Mouse (Mus musculus) CH12.LX (cell line): ENCODE data around the gene Opcml. TPM values are rescaled to one million over a fixed set of nuclear protein-coding genes. Genes with fewer than 3 reads are reported as not detected.

Experiments
- DNase-seq: peaks from one replicate; pipeline ENCODE4 v3.0.0-alpha.2; 2013; ENCODE audit errors: extremely low read depth
- H3K27ac ChIP-seq: 2 replicates; pipeline ENCODE4 v1.5.1; 2012; ENCODE audit warnings: low read depth, mild to moderate bottlenecking, control low read depth, moderate library complexity; ENCODE audit not compliant: insufficient read depth
- H3K27me3 ChIP-seq: replicated peaks from 2 replicates; pipeline ENCODE3; 2012; ENCODE audit warnings: inconsistent platforms
- H3K36me3 ChIP-seq, 2 experiments: replicated peaks in 1 of 2; 2 replicates each; pipeline versions ENCODE3 to v1.6.1; 2012; ENCODE audit warnings: inconsistent platforms in 1 of 2, low read length in 1 of 2, mild to moderate bottlenecking in 1 of 2, mixed read lengths in 1 of 2, moderate library complexity in 1 of 2; ENCODE audit not compliant: control insufficient read depth in 1 of 2, insufficient read depth in 1 of 2
- H3K4me1 ChIP-seq, 2 experiments: 2 replicates each; pipeline ENCODE4 v1.6.1; 2012; ENCODE audit warnings: inconsistent platforms in 1 of 2, moderate library complexity in 1 of 2; ENCODE audit not compliant: insufficient read depth in 2 of 2, control insufficient read depth in 1 of 2
- H3K4me2 ChIP-seq: 2 replicates; pipeline ENCODE4 v1.6.1; 2012; ENCODE audit warnings: low read depth, mild to moderate bottlenecking, control low read depth; ENCODE audit not compliant: poor library complexity, insufficient read depth, severe bottlenecking
- H3K4me3 ChIP-seq, 3 experiments: fragments of 150-350 bp in 1 of 3; sonication (generic) in 1 of 3; replicated peaks in 1 of 3; 2 replicates each; pipeline versions ENCODE3 to v1.5.1; 2011 to 2012; ENCODE audit warnings: low read depth in 2 of 3, low read length in 2 of 3, mild to moderate bottlenecking in 2 of 3, moderate library complexity in 2 of 3, control low read depth in 1 of 3, improper control_type of control experiment in 1 of 3, inconsistent platforms in 1 of 3, mixed read lengths in 1 of 3; ENCODE audit not compliant: poor library complexity in 1 of 3
- H3K79me2 ChIP-seq: replicated peaks from 2 replicates; pipeline ENCODE4 v1.6.1; 2012; ENCODE audit warnings: mild to moderate bottlenecking, moderate library complexity; ENCODE audit not compliant: control insufficient read depth, poor library complexity, insufficient read depth, severe bottlenecking; ENCODE audit errors: extremely low read depth
- H3K9ac ChIP-seq: 2 replicates; pipeline ENCODE4 v1.6.1; 2012; ENCODE audit warnings: low read depth, mild to moderate bottlenecking, control low read depth, moderate library complexity; ENCODE audit not compliant: insufficient read depth
- H3K9me3 ChIP-seq: replicated peaks from 2 replicates; pipeline ENCODE3; 2012; ENCODE audit warnings: low read length, inconsistent platforms, mixed read lengths
- CHD1 ChIP-seq: IDR thresholded peaks from 2 replicates; pipeline ENCODE4 v1.6.1; 2012; ENCODE audit warnings: low read depth, low read length, improper control_type of control experiment, inconsistent platforms
- CHD2 ChIP-seq: IDR thresholded peaks from 2 replicates; pipeline ENCODE4 v1.6.1; 2011; ENCODE audit warnings: low read length, improper control_type of control experiment
- CTCF ChIP-seq, 2 experiments: IDR thresholded peaks in 1 of 2; conservative IDR thresholded peaks in 1 of 2; 2 replicates each; pipeline ENCODE4 v1.5.1; 2011 to 2012; ENCODE audit warnings: low read depth in 2 of 2, low read length in 2 of 2, improper control_type of control experiment in 1 of 2, inconsistent platforms in 1 of 2, mild to moderate bottlenecking in 1 of 2, moderate library complexity in 1 of 2
- E2F4 ChIP-seq: IDR thresholded peaks from 2 replicates; pipeline ENCODE4 v1.6.1; 2011; ENCODE audit warnings: low read depth, low read length, improper control_type of control experiment; ENCODE audit not compliant: insufficient replicate concordance
- EP300 ChIP-seq: IDR thresholded peaks from 2 replicates; pipeline ENCODE4 v1.6.1; 2011; ENCODE audit warnings: low read length, improper control_type of control experiment
- ETS1 ChIP-seq: conservative IDR thresholded peaks from 2 replicates; pipeline ENCODE4 v1.6.1; 2012; ENCODE audit warnings: low read depth, mild to moderate bottlenecking, inconsistent platforms, low read length, improper control_type of control experiment, moderate library complexity
- GABPA ChIP-seq: IDR thresholded peaks from 2 replicates; pipeline ENCODE4 v1.6.1; 2012; ENCODE audit warnings: low read depth, low read length, improper control_type of control experiment, inconsistent platforms; ENCODE audit not compliant: insufficient replicate concordance
- HCFC1 ChIP-seq: IDR thresholded peaks from 2 replicates; pipeline ENCODE4 v1.6.1; 2012; ENCODE audit warnings: low read depth, mild to moderate bottlenecking, inconsistent platforms, low read length, improper control_type of control experiment
- IRF4 ChIP-seq: IDR thresholded peaks from 2 replicates; pipeline ENCODE4 v1.6.1; 2014; ENCODE audit warnings: low read depth, mild to moderate bottlenecking, inconsistent platforms, low read length, improper control_type of control experiment
- JUN ChIP-seq: IDR thresholded peaks from 2 replicates; pipeline ENCODE4 v1.6.1; 2011; ENCODE audit warnings: low read depth, mild to moderate bottlenecking, low read length, improper control_type of control experiment, moderate library complexity; ENCODE audit not compliant: insufficient read depth
- MAFK ChIP-seq: IDR thresholded peaks from 2 replicates; pipeline ENCODE4 v1.6.1; 2011; ENCODE audit warnings: low read length, improper control_type of control experiment; ENCODE audit not compliant: insufficient replicate concordance
- MAX ChIP-seq: IDR thresholded peaks from 2 replicates; pipeline ENCODE4 v1.6.1; 2011; ENCODE audit warnings: low read length, improper control_type of control experiment
- MAZ ChIP-seq: IDR thresholded peaks from 2 replicates; pipeline ENCODE4 v1.6.1; 2012; ENCODE audit warnings: low read depth, mild to moderate bottlenecking, inconsistent platforms, low read length, improper control_type of control experiment, moderate library complexity
- MEF2A ChIP-seq: IDR thresholded peaks from 2 replicates; pipeline ENCODE4 v1.6.1; 2014; ENCODE audit warnings: low read depth, mild to moderate bottlenecking, inconsistent platforms, low read length, improper control_type of control experiment, borderline replicate concordance
- MXI1 ChIP-seq: IDR thresholded peaks from 2 replicates; pipeline ENCODE4 v1.6.1; 2011; ENCODE audit warnings: mild to moderate bottlenecking, low read depth, low read length, improper control_type of control experiment
- NELFE ChIP-seq: IDR thresholded peaks from 2 replicates; pipeline ENCODE4 v1.6.1; 2011; ENCODE audit warnings: low read depth, low read length, improper control_type of control experiment
- NRF1 ChIP-seq: IDR thresholded peaks from 2 replicates; pipeline ENCODE4 v1.6.1; 2014; ENCODE audit warnings: low read depth, mild to moderate bottlenecking, inconsistent platforms, low read length, improper control_type of control experiment, moderate library complexity
- PAX5 ChIP-seq: IDR thresholded peaks from 2 replicates; pipeline ENCODE4 v1.6.1; 2012; ENCODE audit warnings: low read length, inconsistent platforms, mixed read lengths
- POLR2AphosphoS2 ChIP-seq: IDR thresholded peaks from 2 replicates; pipeline ENCODE4 v1.6.1; 2011; ENCODE audit warnings: low read depth, low read length, improper control_type of control experiment
- RAD21 ChIP-seq: IDR thresholded peaks from 2 replicates; pipeline ENCODE4 v1.6.1; 2011; ENCODE audit warnings: low read depth, mild to moderate bottlenecking, low read length, improper control_type of control experiment, moderate library complexity
- RCOR1 ChIP-seq: conservative IDR thresholded peaks from 2 replicates; pipeline ENCODE4 v1.6.1; 2012; ENCODE audit warnings: low read depth, mild to moderate bottlenecking, inconsistent platforms, low read length, improper control_type of control experiment
- SIN3A ChIP-seq: IDR thresholded peaks from 2 replicates; pipeline ENCODE4 v1.6.1; 2012; ENCODE audit warnings: low read length, improper control_type of control experiment, inconsistent platforms
- TCF12 ChIP-seq: IDR thresholded peaks from 2 replicates; pipeline ENCODE4 v1.6.1; 2014; ENCODE audit warnings: low read depth, mild to moderate bottlenecking, inconsistent platforms, low read length, improper control_type of control experiment
- USF2 ChIP-seq: conservative IDR thresholded peaks from 2 replicates; pipeline ENCODE4 v1.6.1; 2011; ENCODE audit warnings: low read depth, low read length, improper control_type of control experiment
- ZC3H11A ChIP-seq: IDR thresholded peaks from 2 replicates; pipeline ENCODE4 v1.6.1; 2012; ENCODE audit warnings: low read depth, mild to moderate bottlenecking, inconsistent platforms, low read length, improper control_type of control experiment
- ZKSCAN1 ChIP-seq: IDR thresholded peaks from 2 replicates; pipeline ENCODE4 v1.6.1; 2012; ENCODE audit warnings: low read depth, inconsistent platforms, low read length, improper control_type of control experiment, borderline replicate concordance
- ZMIZ1 ChIP-seq: IDR thresholded peaks from 2 replicates; pipeline ENCODE4 v1.6.1; 2012; ENCODE audit warnings: low read depth, mild to moderate bottlenecking, inconsistent platforms, low read length, improper control_type of control experiment
- ZNF384 ChIP-seq: IDR thresholded peaks from 2 replicates; pipeline ENCODE4 v1.6.1; 2012; ENCODE audit warnings: low read depth, low read length, improper control_type of control experiment, inconsistent platforms
- dilution Hi-C: fragments of 300-500 bp; cut with MboI; formaldehyde crosslinking; loops from 2 replicates; pipeline ENCODE4 v1.14.3; 2020; ENCODE audit warnings: low sequenced_read_pairs; ENCODE audit not compliant: extremely low pct_unique_long_range_greater_than_20kb, extremely low pct_ligation_motif_present
- in situ Hi-C: fragments of 300-500 bp; cut with MboI; formaldehyde crosslinking; loops from 3 replicates; pipeline ENCODE4 v1.14.3; 2019; ENCODE audit warnings: low sequenced_read_pairs, low pct_ligation_motif_present, low pct_unique_long_range_greater_than_20kb, mixed read lengths
- polyA plus RNA-seq: library from polyadenylated mRNA; unstranded; fragments of >175 nt; gene quantifications from 2 replicates; pipeline ENCODE4 v1.2.1, GENCODE M21; 2012; ENCODE audit warnings: low read depth; ENCODE audit not compliant: insufficient read length
- total RNA-seq, 2 experiments: library from RNA; depleted of rRNA; stranded (reverse); fragments of 300-350 nt in 1 of 2; fragments of >200 nt in 1 of 2; gene quantifications; 2 replicates each; pipeline ENCODE4 v1.2.3; 2012 to 2014

The Opcml gene
- total and polyA plus RNA-seq, 3 experiments: 0.34 to 0.60 TPM; not detected in 1

DNA sequence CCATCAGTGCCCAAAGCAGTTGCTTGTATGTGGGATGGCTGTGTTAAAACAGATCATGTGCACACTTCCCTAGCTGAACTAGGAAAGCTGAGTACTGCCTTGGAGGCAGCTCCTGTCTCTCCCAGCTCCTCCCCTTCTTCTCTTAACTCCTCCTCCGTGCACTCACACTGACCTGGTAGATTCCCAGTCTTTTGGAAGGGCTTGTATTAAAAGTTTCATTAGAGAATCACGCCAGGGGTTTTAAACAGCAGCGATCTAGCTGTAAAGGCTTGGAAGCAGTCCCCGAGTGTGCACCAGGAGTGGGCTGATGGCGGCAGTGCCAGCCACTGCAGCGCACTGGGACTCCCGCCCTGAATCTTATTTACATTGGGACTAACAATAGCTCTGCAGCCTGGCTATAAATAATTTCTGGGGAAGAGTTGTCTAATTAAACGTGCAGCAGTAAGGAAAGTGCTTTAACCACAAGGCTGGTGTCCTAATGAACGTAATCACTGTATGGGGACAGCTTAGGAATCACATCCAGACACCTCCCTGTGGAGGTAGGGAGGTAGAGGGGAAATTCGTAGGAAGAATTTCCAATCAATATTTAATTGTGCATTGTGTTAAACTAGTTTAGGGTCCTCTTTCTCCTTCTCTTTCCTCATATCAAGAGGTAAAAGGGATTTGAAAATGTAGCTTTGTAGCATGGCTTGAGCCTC, 546.1 kb downstream of the Opcml start:
- H3K36me3 ChIP-seq: no peaks in the 10 kb centered on the region
- dilution Hi-C loops: no loop called here
- H3K9me3 ChIP-seq: peaks cover 7% of the 10 kb centered on the region
- H3K27me3 ChIP-seq: no peaks in the 10 kb centered on the region
- no peak for DNase-seq
- H3K27ac ChIP-seq: no peak overlapping the region
- TF ChIP-seq ZKSCAN1 (no peak), HCFC1 (no peak), TCF12 (no peak), USF2 (no peak), MAZ (no peak), GABPA (no peak), ZC3H11A (no peak), ZNF384 (no peak), PAX5 (no peak), MXI1 (no peak), CHD1 (no peak), NRF1 (no peak), JUN (no peak), E2F4 (no peak), CTCF (conservative IDR thresholded peaks at IDR 0.05 in 1 of 2, IDR thresholded peaks at IDR 0.05 in 1 of 2; ENCODE audit: low read depth in 2 of 2, low read length in 2 of 2) (no peak), MEF2A (no peak), SIN3A (no peak), RAD21 (no peak), ZMIZ1 (no peak), RCOR1 (no peak)
- TF ChIP-seq, all 38 proteins: peak for 0
- Histone ChIP-seq H3K9ac (no peak overlapping the region), H3K4me1 (no peaks in the 10 kb centered on the region), H3K4me2 (no peak overlapping the region), H3K79me2 (no peaks in the 10 kb centered on the region), H3K4me3 (no peak overlapping the region)
- in situ Hi-C loops: no loop called here

DNA sequence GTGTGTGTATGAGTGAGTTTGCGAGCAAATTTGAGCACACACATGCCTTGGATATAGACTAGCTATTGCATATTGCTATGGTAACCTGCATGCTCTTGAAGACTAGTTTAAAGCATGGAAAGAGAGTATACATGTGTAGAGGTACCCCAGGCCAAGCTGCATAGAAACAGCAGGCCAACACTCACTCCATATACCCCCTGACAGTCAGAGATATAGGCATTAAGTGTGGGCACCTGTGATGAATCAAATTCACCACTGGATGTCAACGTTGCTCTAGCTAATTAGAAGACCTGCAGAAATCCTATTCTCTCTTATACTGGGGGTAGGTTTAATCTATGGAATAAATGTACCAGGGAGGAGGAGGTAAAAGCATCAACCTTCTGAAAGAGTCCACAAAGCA, 547.3 kb downstream of the Opcml start:
- H3K27me3 ChIP-seq: no peaks in the 10 kb centered on the region
- no peaks in the 10 kb centered on the region for H3K79me2 ChIP-seq
- in situ Hi-C loops: no loop called here
- no peak for DNase-seq
- H3K9me3 ChIP-seq: peaks cover 7% of the 10 kb centered on the region
- no peaks in the 10 kb centered on the region for H3K4me1 ChIP-seq
- H3K4me3 ChIP-seq: no peak overlapping the region
- no peak for TF ChIP-seq ETS1
- TF ChIP-seq ZC3H11A: no peak
- no peak for TF ChIP-seq JUN
- TF ChIP-seq EP300: no peak
- no peak for TF ChIP-seq MAFK
- no peak for TF ChIP-seq GABPA
- no peak for TF ChIP-seq MAX
- TF ChIP-seq POLR2AphosphoS2: no peak
- TF ChIP-seq CHD2: no peak
- TF ChIP-seq CHD1: no peak
- TF ChIP-seq SIN3A: no peak
- no peak for TF ChIP-seq IRF4
- no peak for TF ChIP-seq E2F4
- TF ChIP-seq NELFE: no peak
- TF ChIP-seq, all 38 proteins: peak for 0
- dilution Hi-C loops: no loop called here
- Histone ChIP-seq H3K9ac (no peak overlapping the region), H3K27ac (no peak overlapping the region), H3K36me3 (no peaks in the 10 kb centered on the region), H3K4me2 (no peak overlapping the region)
